Mouse (Mus musculus) midbrain, embryonic 14.5 days (tissue): ENCODE data around the gene A530016L24Rik. TPM values are rescaled to one million over a fixed set of nuclear protein-coding genes. Genes with fewer than 3 reads are reported as not detected.

Experiments
- ATAC-seq: fragments of 200-750 bp; cut with Nextera tagmentation; 2 replicates; pipeline ENCODE4 v1.8.0; 2017; ENCODE audit warnings: moderate number of reproducible peaks, moderate library complexity; ENCODE audit not compliant: low FRiP score, low TSS enrichment
- DNase-seq: peaks from one replicate; pipeline ENCODE4 v3.0.0-alpha.2; 2015
- H3K27ac ChIP-seq: fragments of 300-500 bp; sonication (generic); replicated peaks from 2 replicates; pipeline ENCODE4 v1.5.1; 2014; ENCODE audit warnings: mild to moderate bottlenecking, low read depth, low read length, moderate library complexity
- H3K27me3 ChIP-seq: fragments of 300-500 bp; sonication (generic); 2 replicates; pipeline ENCODE4 v1.6.1; 2014; ENCODE audit warnings: low read length, control low read depth, mixed read lengths; ENCODE audit not compliant: control insufficient read depth, insufficient read depth
- H3K36me3 ChIP-seq: fragments of 300-500 bp; sonication (generic); 2 replicates; pipeline ENCODE4 v1.6.1; 2014; ENCODE audit warnings: low read length, control low read depth; ENCODE audit not compliant: control insufficient read depth, insufficient read depth
- H3K4me1 ChIP-seq: fragments of 300-500 bp; sonication (generic); 2 replicates; pipeline ENCODE4 v1.6.1; 2014; ENCODE audit warnings: mild to moderate bottlenecking, antibody characterized with exemption, low read length, control low read depth; ENCODE audit not compliant: control insufficient read depth, insufficient read depth
- H3K4me2 ChIP-seq: fragments of 300-500 bp; sonication (generic); 2 replicates; pipeline ENCODE4 v1.6.1; 2014; ENCODE audit warnings: mild to moderate bottlenecking, low read length, moderate library complexity
- H3K4me3 ChIP-seq: fragments of 300-500 bp; sonication (generic); replicated peaks from 2 replicates; pipeline ENCODE4 v1.5.1; 2014; ENCODE audit warnings: low read depth, low read length
- H3K9ac ChIP-seq: fragments of 300-500 bp; sonication (generic); replicated peaks from 2 replicates; pipeline ENCODE4 v1.6.1; 2014; ENCODE audit warnings: mild to moderate bottlenecking, low read length, moderate library complexity
- H3K9me3 ChIP-seq: fragments of 300-500 bp; sonication (generic); 2 replicates; pipeline ENCODE4 v1.6.1; 2016; ENCODE audit warnings: low read length, control low read depth, mixed read lengths; ENCODE audit not compliant: control insufficient read depth
- WGBS: fragments of 180-500 bp; shearing (Covaris S2); extraction: QIAGEN DNeasy Blood & Tissue Kit; methylation state at CpG from one replicate; pipeline ENCODE4 v1.1.7; 2014; 5-methylcytosine and 5-hydroxymethylcytosine counted together
- polyA plus RNA-seq: library from polyadenylated mRNA; unstranded; fragments of >200 nt; fragmentation: Nextera tagmentation; extraction: Ambion mirVana; gene quantifications from 2 replicates; pipeline ENCODE4 v1.2.1, GENCODE M21; 2014

The A530016L24Rik gene
- polyA plus RNA-seq, 1 experiment from 2014 or later = not detected

- no peaks in the 10 kb centered on the region for H3K36me3 ChIP-seq
- 86% methylated on average over 3 of the region's 3 CpGs for WGBS
- peaks cover 12% of the 10 kb centered on the region; the same call in 1 of the 2 replicates for H3K27me3 ChIP-seq
- H3K27ac ChIP-seq = peak overlapping the region; percentile 77
- H3K4me1 ChIP-seq = peaks cover 48% of the 10 kb centered on the region
- no peak overlapping the region for H3K4me3 ChIP-seq
- DNase-seq = no peak
- no peak for ATAC-seq
- no peak overlapping the region for H3K9ac ChIP-seq
- no peaks in the 10 kb centered on the region for H3K9me3 ChIP-seq
- H3K4me2 ChIP-seq = peak overlapping the region; percentile 38
Measured at GRCm38 (mm10) chr12:112507984-112508383, 18.7 kb downstream of the A530016L24Rik start.

- peak overlapping the region; percentile 43 for H3K4me3 ChIP-seq
- no peaks in the 10 kb centered on the region for H3K36me3 ChIP-seq
- WGBS = 26% methylated on average over 7 of the region's 7 CpGs
- ATAC-seq (no peak), DNase-seq (peak; percentile 35)
- H3K27ac ChIP-seq = peak overlapping the region; percentile 85
- no peaks in the 10 kb centered on the region for H3K9me3 ChIP-seq
- H3K4me1 ChIP-seq = peaks cover 47% of the 10 kb centered on the region
- peak overlapping the region; percentile 64 for H3K9ac ChIP-seq
- peaks cover 12% of the 10 kb centered on the region; the same call in 1 of the 2 replicates for H3K27me3 ChIP-seq
- peak overlapping the region; percentile 63 for H3K4me2 ChIP-seq
Measured at GRCm38 (mm10) chr12:112510365-112510732, 21.1 kb downstream of the A530016L24Rik start.

GRCm38 (mm10) chr12:112510733-112511372 lies 21.6 kb downstream of the A530016L24Rik start:
- Histone ChIP-seq H3K4me3 (peak overlapping the region; percentile 43), H3K36me3 (no peaks in the 10 kb centered on the region), H3K4me2 (peak overlapping the region; percentile 63), H3K27me3 (peaks cover 12% of the 10 kb centered on the region; the same call in 1 of the 2 replicates), H3K9ac (peak overlapping the region; percentile 64), H3K9me3 (no peaks in the 10 kb centered on the region), H3K27ac (peak overlapping the region; percentile 85), H3K4me1 (peaks cover 43% of the 10 kb centered on the region)
- ATAC-seq (peak; percentile 53), DNase-seq (peak; percentile 84)
- WGBS = 1% methylated on average over 62 of the region's 62 CpGs

- Histone ChIP-seq H3K4me2 (no peak overlapping the region), H3K4me1 (peaks cover 30% of the 10 kb centered on the region), H3K36me3 (no peaks in the 10 kb centered on the region), H3K27me3 (peaks cover 12% of the 10 kb centered on the region; the same call in 1 of the 2 replicates), H3K27ac (no peak overlapping the region), H3K9me3 (no peaks in the 10 kb centered on the region), H3K4me3 (no peak overlapping the region), H3K9ac (no peak overlapping the region)
- 47% methylated on average over 3 of the region's 3 CpGs for WGBS
- ATAC-seq (no peak), DNase-seq (no peak)
Measured at GRCm38 (mm10) chr12:112514897-112515296, 25.6 kb downstream of the A530016L24Rik start.

GRCm38 (mm10) chr12:112516697-112517337 lies 27.6 kb downstream of the A530016L24Rik start, which contains the start of gene Tmem179:
Gene Tmem179 (minus strand): TSS chr12:112516747.
- Histone ChIP-seq H3K9me3 (no peaks in the 10 kb centered on the region), H3K27me3 (peaks cover 4% of the 10 kb centered on the region; the same call in 1 of the 2 replicates), H3K9ac (no peak within 1 kb of the TSS), H3K4me1 (peaks cover 19% of the 10 kb centered on the region), H3K4me2 (peak within 1 kb of the TSS; percentile 30), H3K27ac (peak within 1 kb of the TSS; percentile 49), H3K36me3 (no peaks in the 10 kb centered on the region), H3K4me3 (no peak within 1 kb of the TSS)
- WGBS = 8% methylated on average over 14 of the region's 14 CpGs
- ATAC-seq = no peak
- peak; percentile 78 for DNase-seq

- ATAC-seq (no peak), DNase-seq (peak; percentile 52)
- H3K27ac ChIP-seq = peak overlapping the region; percentile 49; the same call in 1 of the 2 replicates
Measured at GRCm38 (mm10) chr12:112518105-112518504, 28.9 kb downstream of the A530016L24Rik start.

GRCm38 (mm10) chr12:112533758-112534157 lies 44.5 kb downstream of the A530016L24Rik start:
- Histone ChIP-seq H3K27ac (no peak overlapping the region), H3K4me1 (no peaks in the 10 kb centered on the region), H3K9ac (no peak overlapping the region), H3K9me3 (no peaks in the 10 kb centered on the region), H3K36me3 (no peaks in the 10 kb centered on the region), H3K4me3 (no peak overlapping the region), H3K27me3 (peaks cover 4% of the 10 kb centered on the region; the same call in 1 of the 2 replicates), H3K4me2 (no peak overlapping the region)
- DNase-seq (no peak), ATAC-seq (no peak)
- WGBS = 75% methylated on average over 4 of the region's 4 CpGs

More at GRCm38 (mm10) chr12:112518105-112518504, 28.9 kb downstream of the A530016L24Rik start:
- peaks cover 19% of the 10 kb centered on the region for H3K4me1 ChIP-seq
- no peaks in the 10 kb centered on the region for H3K36me3 ChIP-seq
- no peaks in the 10 kb centered on the region for H3K27me3 ChIP-seq
- H3K4me2 ChIP-seq = no peak overlapping the region
- H3K9ac ChIP-seq = no peak overlapping the region; the same call in 1 of the 2 replicates
- 39% methylated on average over 4 of the region's 4 CpGs for WGBS
- H3K4me3 ChIP-seq = no peak overlapping the region
- no peaks in the 10 kb centered on the region for H3K9me3 ChIP-seq

GRCm38 (mm10) chr12:112537233-112537632 lies 48.0 kb downstream of the A530016L24Rik start:
- 80% methylated on average over 6 of the region's 6 CpGs for WGBS
- Histone ChIP-seq H3K27me3 (peaks cover 4% of the 10 kb centered on the region; the same call in 1 of the 2 replicates), H3K36me3 (no peaks in the 10 kb centered on the region), H3K4me2 (no peak overlapping the region), H3K9me3 (no peaks in the 10 kb centered on the region), H3K4me1 (peaks cover 21% of the 10 kb centered on the region), H3K27ac (no peak overlapping the region), H3K4me3 (no peak overlapping the region), H3K9ac (no peak overlapping the region)
- DNase-seq (no peak), ATAC-seq (no peak)
